Mouse (Mus musculus) heart, adult 2 months (tissue): Measurements from ENCODE around the gene Tex264.

Experiments used
- CTCF ChIP-seq: fragments of 200-600 bp; IDR thresholded peaks from 2 replicates; pipeline ENCODE4 v1.8.1; 2022; ENCODE audit warnings: antibody characterized with exemption, mild to moderate bottlenecking, moderate library complexity
- EP300 ChIP-seq: fragments of 200-500 bp; IDR thresholded peaks from 2 replicates; pipeline ENCODE4 v1.6.1; 2011; ENCODE audit warnings: low read depth, low read length, control low read depth; ENCODE audit not compliant: insufficient read depth

- TF ChIP-seq CTCF, result no peak
- TF ChIP-seq EP300, result no peak
Measured at GRCm38 (mm10) chr9:106641346-106641745, 44.4 kb downstream of the Tex264 start.
